Mouse (Mus musculus) heart, embryonic 12.5 days (tissue): ENCODE results near the gene Camkv. TPM values are rescaled to one million over a fixed set of nuclear protein-coding genes. Genes with fewer than 3 reads are reported as not detected.
A peak's percentile ranks its signal among the peaks of the same experiment; 100 is the strongest.

Experiments used
- ATAC-seq: fragments of 200-750 bp; cut with Nextera tagmentation; 2 replicates; pipeline ENCODE4 v1.8.0; 2017; ENCODE audit warnings: moderate TSS enrichment, moderate library complexity; ENCODE audit not compliant: insufficient number of reproducible peaks, low FRiP score
- H3K27ac ChIP-seq: fragments of 300-500 bp; sonication (generic); 2 replicates; pipeline ENCODE4 v1.5.1; 2016; ENCODE audit warnings: mild to moderate bottlenecking, moderate library complexity; ENCODE audit not compliant: poor library complexity, severe bottlenecking
- H3K27me3 ChIP-seq: fragments of 300-500 bp; sonication (generic); replicated peaks from 2 replicates; pipeline ENCODE4 v1.6.1; 2016; ENCODE audit warnings: mild to moderate bottlenecking, moderate library complexity
- H3K36me3 ChIP-seq: fragments of 300-500 bp; sonication (generic); 2 replicates; pipeline ENCODE4 v1.6.1; 2016; ENCODE audit warnings: mild to moderate bottlenecking, moderate library complexity
- H3K4me1 ChIP-seq: fragments of 300-500 bp; sonication (generic); replicated peaks from 2 replicates; pipeline ENCODE4 v1.6.1; 2016; ENCODE audit warnings: mild to moderate bottlenecking
- H3K4me2 ChIP-seq: fragments of 300-500 bp; sonication (generic); 2 replicates; pipeline ENCODE4 v1.6.1; 2016; ENCODE audit warnings: mild to moderate bottlenecking, moderate library complexity
- H3K4me3 ChIP-seq: fragments of 300-500 bp; sonication (generic); 2 replicates; pipeline ENCODE4 v1.5.1; 2016; ENCODE audit warnings: mild to moderate bottlenecking
- H3K9ac ChIP-seq: fragments of 300-500 bp; sonication (generic); 2 replicates; pipeline ENCODE4 v1.6.1; 2016; ENCODE audit warnings: mild to moderate bottlenecking, moderate library complexity
- H3K9me3 ChIP-seq: fragments of 300-500 bp; sonication (generic); replicated peaks from 2 replicates; pipeline ENCODE4 v1.6.1; 2016; ENCODE audit warnings: mild to moderate bottlenecking, moderate library complexity
- WGBS: fragments of 180-500 bp; shearing (Covaris S2); methylation state at CpG from one replicate; pipeline ENCODE4 v1.1.7; 2016; 5-methylcytosine and 5-hydroxymethylcytosine counted together
- polyA plus RNA-seq: library from polyadenylated mRNA; unstranded; fragments of >200 nt; fragmentation: Nextera tagmentation; extraction: Ambion mirVana; gene quantifications from 2 replicates; pipeline ENCODE4 v1.2.1, GENCODE M21; 2016

The Camkv gene
- polyA plus RNA-seq, 1 experiment from 2014 or later = 0.56 TPM

- WGBS = 79% methylated on average over 31 of the region's 31 CpGs
These were observed 12.0 kb downstream of the Camkv start for GRCm38 (mm10) chr9:107947241-107948194.

DNA sequence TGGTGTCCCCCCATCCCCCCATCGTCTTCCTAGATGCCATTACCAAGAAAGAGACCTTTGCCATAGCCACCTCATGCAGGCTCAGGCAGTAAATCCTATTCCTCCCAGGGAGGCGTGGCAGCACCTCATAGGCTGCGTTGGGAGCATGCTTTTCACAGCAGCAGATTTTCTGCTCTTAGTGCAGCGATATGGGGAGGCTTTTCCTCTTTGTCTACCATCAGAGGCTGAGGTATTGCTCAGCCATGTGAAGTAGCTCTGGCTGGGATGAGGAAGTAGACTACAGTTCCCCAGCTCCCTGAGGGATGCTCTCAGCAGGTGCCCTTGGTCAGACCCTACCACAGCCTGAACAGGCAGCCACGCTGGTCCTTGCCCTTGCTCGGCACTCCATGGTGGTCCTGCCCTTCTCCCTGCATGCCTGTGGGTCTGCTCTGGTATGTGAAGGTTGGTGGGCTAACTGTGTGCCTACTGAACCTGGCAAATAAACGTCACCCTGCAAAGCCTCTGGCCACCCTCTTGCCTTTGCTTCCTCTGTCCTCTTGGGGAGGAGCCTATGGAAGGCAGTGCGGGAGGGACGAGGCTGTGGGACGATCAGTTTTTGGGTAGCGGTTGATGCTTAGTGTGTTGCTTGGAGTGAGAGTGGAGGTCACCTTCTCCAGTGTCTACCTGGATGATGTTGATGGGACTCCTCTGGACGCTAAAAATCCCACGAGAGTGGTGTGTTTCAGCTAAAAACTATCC is 13.9 kb downstream of the Camkv start:
- Histone ChIP-seq H3K4me1 (peaks cover 13% of the 10 kb centered on the region), H3K4me2 (no peak overlapping the region), H3K36me3 (no peaks in the 10 kb centered on the region), H3K27me3 (0 out of 2 replicates have a peak, but pooled peaks cover 3% of the 10 kb centered on the region), H3K4me3 (no peak overlapping the region), H3K9ac (no peak overlapping the region), H3K9me3 (no peaks in the 10 kb centered on the region), H3K27ac (no peak overlapping the region)
- ATAC-seq = no peak
- 74% methylated on average over 13 of the region's 13 CpGs for WGBS

More at GRCm38 (mm10) chr9:107947241-107948194, 12.0 kb downstream of the Camkv start:
- H3K4me2 ChIP-seq = no peak overlapping the region
- H3K9me3 ChIP-seq = no peaks in the 10 kb centered on the region
- no peak overlapping the region for H3K27ac ChIP-seq
- H3K4me3 ChIP-seq = no peak overlapping the region
- H3K27me3 ChIP-seq = 0 out of 2 replicates have a peak, but pooled peaks cover 3% of the 10 kb centered on the region
- peaks cover 13% of the 10 kb centered on the region for H3K4me1 ChIP-seq
- no peak overlapping the region for H3K9ac ChIP-seq
- H3K36me3 ChIP-seq = no peaks in the 10 kb centered on the region
- no peak for ATAC-seq

GRCm38 (mm10) chr9:107949922-107950235 is 14.4 kb downstream of the Camkv start, which contains the start of gene Traip:
Traip (plus strand) TSS chr9:107950136.
- no peaks in the 10 kb centered on the region for H3K36me3 ChIP-seq
- peak within 1 kb of the TSS; percentile 86 for H3K4me3 ChIP-seq
- H3K9me3 ChIP-seq = no peaks in the 10 kb centered on the region
- 0 out of 2 replicates have a peak, but pooled peaks cover 3% of the 10 kb centered on the region for H3K27me3 ChIP-seq
- H3K4me2 ChIP-seq = peak within 1 kb of the TSS; percentile 79
- WGBS = 87% methylated on average over 10 of the region's 10 CpGs
- H3K27ac ChIP-seq = peak within 1 kb of the TSS; percentile 64
- H3K9ac ChIP-seq = peak within 1 kb of the TSS; percentile 73
- peaks cover 13% of the 10 kb centered on the region for H3K4me1 ChIP-seq
- ATAC-seq = no peak

DNA sequence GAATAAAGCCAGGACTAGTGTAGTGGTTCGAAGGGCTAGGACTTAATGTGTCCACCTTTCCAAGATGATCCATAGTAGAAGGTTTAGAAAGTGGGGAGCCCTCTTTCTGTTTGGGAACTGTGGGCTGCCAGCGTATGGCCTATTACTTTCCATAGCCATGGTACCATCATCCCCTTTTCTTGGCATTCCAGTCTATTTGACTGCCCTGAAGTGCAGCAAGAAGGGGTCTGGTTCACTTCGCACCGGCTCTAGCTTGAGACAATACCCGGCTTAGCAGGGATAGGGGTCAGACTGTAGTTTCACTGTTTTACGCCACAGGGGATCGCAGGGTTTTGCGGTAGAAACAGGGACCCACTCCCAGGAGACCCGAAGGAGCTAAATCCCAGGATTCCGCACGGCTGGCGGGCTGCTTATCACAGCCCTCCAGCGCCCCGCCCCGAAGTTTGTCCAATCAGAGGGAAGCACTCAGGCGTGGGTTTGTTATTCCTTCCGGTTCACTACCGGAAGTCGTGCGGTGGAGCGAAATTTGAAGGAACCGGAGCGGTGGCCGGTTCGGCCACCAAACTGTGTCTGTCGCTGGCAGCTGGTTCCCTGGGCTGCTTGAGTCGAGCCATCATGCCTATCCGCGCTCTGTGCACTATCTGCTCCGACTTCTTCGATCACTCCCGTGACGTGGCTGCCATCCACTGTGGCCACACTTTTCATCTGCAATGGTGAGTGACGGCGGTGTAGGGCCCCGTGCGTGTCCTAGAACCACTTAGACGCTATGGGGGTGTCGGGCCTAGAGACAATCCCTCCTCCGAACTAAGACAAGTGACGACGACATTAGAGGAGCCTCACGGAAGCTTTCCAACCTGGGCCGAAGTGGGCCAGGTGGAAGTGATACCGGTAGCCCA is 15.2 kb downstream of the Camkv start:
- Histone ChIP-seq H3K9ac (peak overlapping the region; percentile 73), H3K36me3 (no peaks in the 10 kb centered on the region), H3K4me3 (peak overlapping the region; percentile 86), H3K4me1 (peaks cover 17% of the 10 kb centered on the region), H3K4me2 (peak overlapping the region; percentile 79), H3K27me3 (0 out of 2 replicates have a peak, but pooled peaks cover 3% of the 10 kb centered on the region), H3K9me3 (no peaks in the 10 kb centered on the region), H3K27ac (peak overlapping the region; percentile 64)
- WGBS = 13% methylated on average over 45 of the region's 45 CpGs
- peak; percentile 87 for ATAC-seq

GRCm38 (mm10) chr9:107955613-107956289 is 20.3 kb downstream of the Camkv start:
- H3K9me3 ChIP-seq = no peaks in the 10 kb centered on the region
- no peak for ATAC-seq
- H3K27ac ChIP-seq = no peak overlapping the region
- H3K4me3 ChIP-seq = no peak overlapping the region
- H3K4me2 ChIP-seq = no peak overlapping the region
- 66% methylated on average over 6 of the region's 6 CpGs for WGBS
- H3K27me3 ChIP-seq = no peaks in the 10 kb centered on the region
- H3K36me3 ChIP-seq = peaks cover 44% of the 10 kb centered on the region
- peaks cover 17% of the 10 kb centered on the region for H3K4me1 ChIP-seq
- no peak overlapping the region for H3K9ac ChIP-seq

- Histone ChIP-seq H3K36me3 (peaks cover 56% of the 10 kb centered on the region), H3K27ac (no peak overlapping the region), H3K9ac (no peak overlapping the region), H3K4me3 (no peak overlapping the region), H3K9me3 (no peaks in the 10 kb centered on the region), H3K4me1 (peaks cover 14% of the 10 kb centered on the region), H3K4me2 (no peak overlapping the region), H3K27me3 (no peaks in the 10 kb centered on the region)
- 63% methylated on average over 6 of the region's 6 CpGs for WGBS
- no peak for ATAC-seq
These were observed 21.7 kb downstream of the Camkv start for GRCm38 (mm10) chr9:107957141-107957540.

DNA sequence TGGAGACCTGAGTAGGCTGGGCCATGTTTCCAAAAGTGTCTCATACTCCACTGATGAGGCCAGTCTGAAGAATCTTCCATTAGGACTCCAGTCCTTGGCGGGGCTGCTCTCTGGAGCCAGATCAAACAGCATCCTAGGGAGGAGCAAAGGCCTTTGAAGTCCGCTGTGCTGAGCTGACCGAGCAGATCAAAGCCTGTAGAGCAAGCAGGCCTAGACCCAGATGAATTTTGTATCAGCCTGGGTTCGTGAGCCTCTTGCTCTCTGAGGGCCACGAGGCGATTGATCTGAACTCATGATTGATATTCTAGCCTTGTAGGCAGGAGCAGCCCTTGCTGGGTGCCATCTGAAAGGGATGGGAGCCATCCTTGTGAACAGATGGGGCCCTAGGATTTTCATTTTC is 24.4 kb downstream of the Camkv start:
- H3K27me3 ChIP-seq = no peaks in the 10 kb centered on the region
- H3K4me2 ChIP-seq = no peak overlapping the region
- peaks cover 23% of the 10 kb centered on the region for H3K4me1 ChIP-seq
- no peak overlapping the region for H3K4me3 ChIP-seq
- WGBS = 73% methylated on average over 6 of the region's 6 CpGs
- no peaks in the 10 kb centered on the region for H3K9me3 ChIP-seq
- no peak overlapping the region for H3K27ac ChIP-seq
- ATAC-seq = no peak
- H3K36me3 ChIP-seq = peaks cover 65% of the 10 kb centered on the region
- no peak overlapping the region for H3K9ac ChIP-seq

DNA sequence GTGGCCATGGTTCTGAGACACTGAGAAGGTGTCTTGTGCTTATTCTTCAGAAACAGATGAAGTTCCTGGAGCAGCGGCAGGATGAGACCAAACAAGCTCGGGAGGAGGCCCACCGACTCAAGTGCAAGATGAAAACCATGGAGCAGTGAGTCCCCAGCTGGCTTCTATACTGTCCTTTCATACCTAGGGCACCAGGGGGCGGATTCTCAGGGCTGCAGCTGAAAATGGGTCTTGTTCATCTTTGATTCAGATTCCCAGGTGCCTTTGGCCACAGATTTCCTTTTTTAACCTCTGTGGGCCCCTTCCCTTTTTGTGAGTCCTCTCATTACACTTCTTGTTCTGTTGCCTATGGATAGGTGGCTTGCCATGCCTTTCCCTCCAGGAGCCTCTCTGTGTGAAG is 25.5 kb downstream of the Camkv start:
- Histone ChIP-seq H3K4me2 (no peak overlapping the region), H3K4me1 (peaks cover 17% of the 10 kb centered on the region), H3K36me3 (peaks cover 64% of the 10 kb centered on the region), H3K9ac (no peak overlapping the region), H3K9me3 (no peaks in the 10 kb centered on the region), H3K27me3 (no peaks in the 10 kb centered on the region), H3K27ac (no peak overlapping the region), H3K4me3 (no peak overlapping the region)
- ATAC-seq = no peak
- 70% methylated on average over 4 of the region's 4 CpGs for WGBS

DNA sequence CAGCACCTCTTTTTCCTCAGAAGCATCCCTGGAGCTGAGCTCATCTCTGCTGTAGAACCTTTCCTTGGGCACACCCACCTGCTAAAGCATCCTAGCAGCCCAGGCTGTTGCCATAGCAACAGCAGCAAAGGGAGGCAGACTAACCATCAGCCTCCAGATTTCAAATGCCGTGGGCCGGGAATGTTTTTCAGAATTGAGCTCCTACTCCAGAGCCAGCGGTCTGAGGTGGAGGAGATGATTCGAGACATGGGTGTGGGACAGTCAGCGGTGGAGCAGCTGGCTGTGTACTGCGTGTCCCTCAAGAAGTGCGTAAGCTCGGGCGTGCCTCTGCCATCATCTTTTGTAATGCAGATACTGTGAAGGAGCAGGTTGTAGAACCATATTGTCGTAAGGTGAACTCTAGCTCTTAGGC is 25.9 kb downstream of the Camkv start:
- no peak overlapping the region for H3K4me3 ChIP-seq
- H3K4me1 ChIP-seq = peaks cover 16% of the 10 kb centered on the region
- H3K27me3 ChIP-seq = no peaks in the 10 kb centered on the region
- H3K9ac ChIP-seq = no peak overlapping the region
- 88% methylated on average over 10 of the region's 10 CpGs for WGBS
- H3K4me2 ChIP-seq = no peak overlapping the region
- H3K27ac ChIP-seq = no peak overlapping the region
- H3K9me3 ChIP-seq = no peaks in the 10 kb centered on the region
- H3K36me3 ChIP-seq = peaks cover 63% of the 10 kb centered on the region
- no peak for ATAC-seq

DNA sequence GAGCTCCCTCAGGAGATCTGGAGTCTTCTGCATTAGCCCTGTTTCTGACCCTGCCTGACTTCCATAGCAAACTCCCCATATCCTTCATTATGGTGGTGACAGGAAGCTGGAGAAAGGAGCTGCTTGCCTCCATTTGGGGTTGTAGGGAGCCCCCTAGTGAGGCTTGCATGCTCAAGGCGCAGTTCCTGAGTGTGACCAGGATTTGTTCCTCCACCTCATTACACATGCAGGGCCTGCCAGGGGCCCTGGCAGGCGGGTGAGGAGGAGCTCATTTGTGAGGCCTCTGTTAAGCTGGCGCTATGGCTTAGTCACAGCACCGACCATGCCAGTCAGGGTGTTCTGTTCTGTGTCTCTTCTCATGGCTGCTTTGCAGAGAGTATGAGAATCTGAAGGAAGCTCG is 26.4 kb downstream of the Camkv start:
- WGBS = 58% methylated on average over 5 of the region's 5 CpGs
- Histone ChIP-seq H3K27me3 (no peaks in the 10 kb centered on the region), H3K27ac (no peak overlapping the region), H3K4me2 (no peak overlapping the region), H3K9me3 (no peaks in the 10 kb centered on the region), H3K36me3 (peaks cover 58% of the 10 kb centered on the region), H3K9ac (0 out of 2 replicates have a peak overlapping the region, but pooled peaks have one; percentile 36), H3K4me1 (peaks cover 16% of the 10 kb centered on the region), H3K4me3 (no peak overlapping the region)
- peak; percentile 19; the same call in 1 of the 2 replicates for ATAC-seq
